Mouse (Mus musculus): ENCODE results near the gene Col6a6.

The Col6a6 gene

GRCm38 (mm10) chr9:105739446-105739845 lies 88.5 kb downstream of the Col6a6 start:
- DNase-seq (ENCODE audit: low read depth, low spot score): no peak

GRCm38 (mm10) chr9:105737448-105737847 lies 90.5 kb downstream of the Col6a6 start:
- DNase-seq (ENCODE audit: low read depth, low spot score): no peak

GRCm38 (mm10) chr9:105735195-105735594 lies 92.8 kb downstream of the Col6a6 start:
- DNase-seq (ENCODE audit: low read depth, low spot score): no peak

- no peak for DNase-seq (ENCODE audit: low read depth, low spot score)
Measured at GRCm38 (mm10) chr9:105734651-105735050, 93.3 kb downstream of the Col6a6 start.

GRCm38 (mm10) chr9:105731976-105732375 lies 96.0 kb downstream of the Col6a6 start:
- no peak for DNase-seq (ENCODE audit: low read depth, low spot score)

GRCm38 (mm10) chr9:105720430-105720829 lies 107.5 kb downstream of the Col6a6 start:
- DNase-seq (ENCODE audit: low read depth, low spot score): no peak

- no peak for DNase-seq (ENCODE audit: low read depth, low spot score)
Measured at GRCm38 (mm10) chr9:105719851-105720395, 108.0 kb downstream of the Col6a6 start.

DNA sequence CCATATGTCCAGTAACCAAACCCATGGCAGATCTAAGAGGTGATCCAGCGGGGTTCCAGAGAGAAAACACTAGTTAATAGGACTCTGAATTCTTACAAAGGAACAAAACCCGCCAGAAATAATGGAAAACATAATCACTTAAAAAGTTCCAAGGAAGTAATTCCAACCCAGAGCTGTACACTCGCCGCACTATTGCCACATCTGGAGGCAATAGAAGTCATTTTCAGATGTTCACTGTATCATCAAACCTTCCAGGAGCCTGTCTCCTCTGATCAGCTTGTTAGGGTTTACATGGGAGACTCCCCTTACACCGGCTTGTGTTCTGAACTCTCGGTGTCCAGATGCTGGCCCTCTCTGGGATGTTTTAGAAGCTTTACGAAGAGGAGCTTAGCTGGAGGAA lies 108.6 kb downstream of the Col6a6 start:
- DNase-seq (ENCODE audit: low read depth, low spot score): no peak

DNA sequence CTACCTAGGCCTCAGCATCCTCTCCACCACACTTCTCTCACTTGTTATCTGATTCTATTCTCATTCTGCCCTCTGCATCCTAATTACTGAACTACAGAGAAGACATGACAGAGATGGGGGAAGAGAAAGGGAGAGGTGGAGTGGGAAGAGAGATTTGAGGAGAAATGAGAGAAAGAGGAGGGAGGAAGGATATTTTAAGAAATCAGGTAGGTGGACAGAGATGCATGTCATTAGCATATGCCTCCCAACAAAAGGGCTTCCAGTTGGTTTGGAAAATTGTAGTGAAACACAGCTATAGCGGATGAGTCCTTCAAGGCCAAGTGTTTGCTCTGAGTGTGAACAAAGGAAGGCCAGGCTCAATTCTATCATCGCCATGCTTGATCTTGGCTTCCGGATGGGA lies 115.9 kb downstream of the Col6a6 start:
- no peak for DNase-seq (ENCODE audit: low read depth, low spot score)

DNA sequence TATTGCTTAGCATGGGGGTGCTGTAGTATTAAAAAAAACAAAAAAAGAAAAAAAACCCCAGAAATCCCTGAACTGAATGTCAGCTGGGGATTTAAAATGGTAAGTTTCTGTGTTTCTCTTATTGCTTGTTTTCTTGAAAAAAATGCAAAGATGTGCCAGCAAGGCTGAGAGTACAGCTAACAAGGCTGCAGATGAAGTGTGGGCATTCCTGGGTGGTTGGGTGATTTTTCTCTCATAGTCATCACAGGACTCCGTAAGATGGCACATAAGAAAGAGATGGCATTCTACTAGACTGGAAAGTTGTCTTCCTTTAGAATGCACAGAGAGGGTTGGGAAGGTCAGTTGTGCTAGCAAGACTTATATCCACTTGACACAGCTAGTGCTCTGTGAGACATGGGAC lies 122.9 kb downstream of the Col6a6 start:
- no peak for DNase-seq (ENCODE audit: low read depth, low spot score)

DNA sequence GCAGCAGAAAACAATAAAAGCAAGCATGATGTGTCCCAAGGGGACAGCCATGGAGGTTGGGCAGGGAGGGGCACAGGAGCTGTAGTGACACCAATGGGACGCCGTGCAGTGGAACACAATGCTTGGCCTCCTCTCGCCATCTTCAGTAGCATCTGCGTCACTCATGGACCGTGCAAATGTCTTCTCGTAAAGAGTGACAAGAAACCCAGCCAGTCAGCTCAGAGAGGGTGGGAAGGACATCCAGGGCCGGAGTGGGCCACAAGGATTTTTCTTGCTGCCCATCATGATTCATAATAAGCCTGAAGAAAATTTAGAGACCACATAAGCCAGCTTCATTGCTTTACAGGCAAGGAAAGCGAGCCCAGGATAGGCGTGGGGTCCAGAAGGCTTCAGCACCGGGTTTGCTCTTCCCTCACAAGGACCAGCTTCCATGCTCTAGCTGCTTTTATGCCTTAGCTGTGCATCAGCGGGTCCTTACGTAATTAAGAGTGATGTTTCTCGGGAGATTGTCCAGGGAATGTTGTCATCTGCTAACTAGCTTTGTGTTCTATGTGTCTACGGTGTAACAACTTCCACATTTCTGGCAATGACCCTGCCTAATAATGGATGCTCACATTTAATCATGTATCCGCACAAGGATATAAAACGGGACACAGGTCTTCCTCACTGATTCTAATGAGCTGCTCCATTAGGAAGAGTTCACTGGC lies 123.6 kb downstream of the Col6a6 start:
- no peak for DNase-seq (ENCODE audit: low read depth, low spot score)

GRCm38 (mm10) chr9:105701966-105702365 lies 126.0 kb downstream of the Col6a6 start:
- DNase-seq (ENCODE audit: low read depth, low spot score): no peak

- no peak for DNase-seq (ENCODE audit: low read depth, low spot score)
Measured at GRCm38 (mm10) chr9:105700702-105701101, 127.3 kb downstream of the Col6a6 start.

- DNase-seq (ENCODE audit: low read depth, low spot score): no peak
Measured at GRCm38 (mm10) chr9:105697764-105698396, 130.1 kb downstream of the Col6a6 start.

DNA sequence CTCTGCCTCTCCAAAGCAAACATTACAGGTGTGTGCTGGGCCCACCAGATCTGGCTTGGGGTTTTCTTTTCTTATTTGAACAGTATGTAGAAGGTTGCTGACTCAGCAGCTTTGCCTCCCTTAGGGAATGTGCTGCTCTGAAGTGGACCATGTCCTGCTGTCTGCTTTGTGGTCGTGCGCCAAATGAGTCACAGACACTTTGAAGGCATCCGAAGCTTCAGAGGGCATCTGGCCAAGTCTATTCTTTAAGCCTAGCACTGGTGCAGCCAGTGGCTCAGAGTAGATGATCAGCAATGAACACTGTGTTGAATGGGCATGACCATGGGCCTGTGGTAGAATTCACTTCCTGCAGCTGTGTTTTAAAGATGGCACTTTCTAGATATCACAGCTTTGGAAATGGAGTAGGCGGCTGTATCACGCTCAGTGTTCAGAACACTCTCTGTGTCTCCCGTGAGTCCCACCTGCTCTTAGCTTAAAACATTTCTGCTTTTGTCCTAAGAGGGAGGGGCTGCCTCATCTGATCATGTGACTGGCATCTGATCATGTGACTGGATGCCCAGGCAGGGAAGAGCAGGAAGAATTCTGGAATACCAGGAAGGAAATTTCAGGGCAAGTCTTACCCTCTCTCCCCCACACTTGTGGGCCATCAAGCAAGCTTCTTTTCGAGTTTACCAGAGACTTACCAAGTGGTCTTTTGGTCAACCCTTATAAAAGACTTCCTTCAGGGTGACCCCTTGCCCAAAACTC lies 131.0 kb downstream of the Col6a6 start:
- no peak for DNase-seq (ENCODE audit: low read depth, low spot score)

GRCm38 (mm10) chr9:105693854-105694253 lies 134.1 kb downstream of the Col6a6 start:
- DNase-seq (ENCODE audit: low read depth, low spot score): peak; percentile 78

GRCm38 (mm10) chr9:105693056-105693455 lies 134.9 kb downstream of the Col6a6 start:
- DNase-seq (ENCODE audit: low read depth, low spot score): no peak

DNA sequence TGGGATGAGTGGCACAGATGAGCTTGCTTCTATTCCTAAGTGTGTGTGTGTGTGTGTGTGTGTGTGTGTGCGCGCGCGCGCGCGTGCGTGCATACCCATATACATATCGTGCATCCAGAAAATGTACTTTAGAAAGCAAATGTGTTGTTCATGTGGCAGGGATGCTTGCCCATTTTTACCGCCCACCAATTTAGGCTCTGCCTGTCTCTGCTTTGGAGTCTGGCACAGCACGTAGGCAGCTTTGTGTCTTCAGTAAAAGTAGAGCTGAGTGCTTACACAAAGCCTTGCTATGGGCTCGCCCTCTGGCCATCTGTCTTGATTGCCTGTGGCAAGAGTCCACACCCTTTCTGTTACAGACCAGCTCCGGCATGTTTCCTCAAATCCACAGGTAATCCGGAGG lies 135.5 kb downstream of the Col6a6 start:
- DNase-seq (ENCODE audit: low read depth, low spot score): no peak

GRCm38 (mm10) chr9:105689485-105689884 lies 138.5 kb downstream of the Col6a6 start:
- DNase-seq (ENCODE audit: low read depth, low spot score): no peak

DNA sequence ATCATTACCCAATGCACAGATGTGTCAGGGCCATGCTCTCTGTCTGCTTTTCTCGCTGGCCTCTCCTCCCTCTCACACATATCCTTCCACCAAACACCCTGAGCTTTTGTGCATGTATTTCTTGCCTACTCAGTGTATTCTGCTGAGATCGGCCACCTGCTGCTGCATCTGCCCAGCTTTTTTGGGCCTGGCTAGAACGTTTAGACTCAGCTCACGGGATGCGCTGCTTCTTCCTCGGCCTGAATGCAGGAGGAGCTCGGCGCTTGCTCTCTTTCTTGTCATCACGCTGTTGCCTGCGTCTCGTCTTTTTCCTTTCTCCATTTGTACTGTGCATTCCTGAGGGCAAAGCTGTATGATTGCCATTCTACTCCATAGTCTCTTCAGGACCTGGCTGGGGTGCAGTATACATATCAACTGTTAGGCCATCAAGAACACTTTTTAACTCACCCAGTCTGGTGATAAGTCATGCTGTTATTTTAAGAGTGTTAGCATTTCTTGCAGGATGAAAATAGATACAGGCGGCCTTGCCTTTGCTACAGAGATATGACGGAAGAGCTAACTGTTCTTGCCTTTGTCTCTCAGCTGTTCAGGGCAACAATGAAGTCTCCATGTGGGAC lies 143.3 kb downstream of the Col6a6 start:
- DNase-seq (ENCODE audit: low read depth, low spot score): no peak

GRCm38 (mm10) chr9:105681386-105681785 lies 146.6 kb downstream of the Col6a6 start:
- DNase-seq (ENCODE audit: low read depth, low spot score): no peak

- DNase-seq (ENCODE audit: low read depth, low spot score): no peak
Measured at GRCm38 (mm10) chr9:105675941-105676340, 152.0 kb downstream of the Col6a6 start.

Data from WW6 (cell line).